In the genomic region with DNA sequence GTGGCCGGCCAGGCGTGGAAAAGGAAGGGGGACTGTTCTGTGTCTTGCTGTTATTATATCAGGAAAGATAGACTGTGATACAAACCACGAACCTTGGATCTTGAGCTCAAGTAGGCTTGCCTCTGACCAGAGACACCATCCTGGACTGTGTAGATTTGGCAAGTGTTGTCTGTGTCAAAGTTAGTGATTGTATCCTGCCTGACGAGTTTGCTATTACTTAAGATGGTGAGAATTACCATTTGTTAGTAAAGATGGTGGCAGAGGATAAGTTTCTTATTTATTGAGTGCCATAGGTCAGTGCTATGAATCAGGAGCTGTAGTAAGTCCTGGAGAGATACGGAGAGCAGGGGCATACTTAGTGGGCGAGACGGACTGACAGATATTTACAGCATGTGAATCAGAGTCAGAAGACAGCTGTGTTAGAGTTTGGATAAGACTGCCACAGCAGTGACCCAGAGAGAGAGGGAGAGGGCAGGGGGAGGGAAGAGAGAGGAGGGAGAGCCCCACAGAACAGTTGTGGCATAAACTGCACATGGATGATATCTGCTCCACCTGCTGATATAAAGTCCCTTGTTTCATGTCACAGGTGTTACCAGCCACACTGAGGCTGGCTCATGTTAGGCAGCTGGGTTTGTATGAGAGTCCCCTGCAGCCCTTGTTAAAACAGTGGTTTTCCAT, we compare ENCODE assay signal across 13 mouse cellular contexts. TPM values are rescaled to one million over a fixed set of nuclear protein-coding genes. Genes with fewer than 3 reads are reported as not detected.
A peak's percentile ranks its signal among the peaks of the same experiment; 100 is the strongest.
DNase-seq lines count a peak whose midpoint lies in the region; ATAC-seq lines count a peak whose summit lies in the region.
"Had no signal": no experiment of that assay in that cellular context is flagged by ENCODE, and none has a peak within 500 bp of the region (broad histone marks: within the 10 kb centered on the region; RNA-seq: fewer than 3 reads in every experiment).

No protein-coding gene starts in this region.

- ATAC-seq in heart, embryonic 11.5 days (replicated peaks; ENCODE audit: insufficient number of reproducible peaks, low FRiP score, low TSS enrichment), result no peak
- ATAC-seq in limb, embryonic 13.5 days (ENCODE audit: low FRiP score, low read depth), result peak; percentile 44
- ATAC-seq in intestine, embryonic 15.5 days, result peak; percentile 69
- peak; percentile 41 for ATAC-seq in stomach, embryonic 16.5 days (ENCODE audit: insufficient read depth, low FRiP score)

- 0 out of 2 replicates have a peak overlapping the region, but pooled peaks have one; percentile 1 for H3K4me2 ChIP-seq in heart, embryonic 11.5 days
- no peak overlapping the region for H3K4me2 ChIP-seq in limb, embryonic 13.5 days (replicated peaks)
- H3K4me2 ChIP-seq in intestine, embryonic 15.5 days (replicated peaks), result peak overlapping the region; percentile 9; the same call in 1 of the 2 replicates
- H3K4me2 ChIP-seq in stomach, embryonic 16.5 days (ENCODE audit: low read depth, low read length), result peak overlapping the region; percentile 5
- H3K4me2 ChIP-seq: hindbrain, embryonic 13.5 days had no signal

- H3K4me1 ChIP-seq in heart, embryonic 11.5 days (ENCODE audit: control insufficient read depth, insufficient read depth, low read length), result peaks cover 54% of the 10 kb centered on the region
- peaks cover 79% of the 10 kb centered on the region for H3K4me1 ChIP-seq in limb, embryonic 13.5 days
- H3K4me1 ChIP-seq in limb, embryonic 10.5 days, result peaks cover 29% of the 10 kb centered on the region
- H3K4me1 ChIP-seq in intestine, embryonic 15.5 days (replicated peaks), result peaks cover 36% of the 10 kb centered on the region
- H3K4me1 ChIP-seq in stomach, embryonic 16.5 days (ENCODE audit: control insufficient read depth, insufficient read depth, low read length), result peaks cover 60% of the 10 kb centered on the region

- H3K36me3 ChIP-seq in heart, embryonic 11.5 days (ENCODE audit: control insufficient read depth, insufficient read depth, low read length), result no peaks in the 10 kb centered on the region
- H3K36me3 ChIP-seq in limb, embryonic 13.5 days, result no peaks in the 10 kb centered on the region
- H3K36me3 ChIP-seq in limb, embryonic 10.5 days, result no peaks in the 10 kb centered on the region
- H3K36me3 ChIP-seq in intestine, embryonic 15.5 days, result no peaks in the 10 kb centered on the region
- no peaks in the 10 kb centered on the region for H3K36me3 ChIP-seq in stomach, embryonic 16.5 days (ENCODE audit: control insufficient read depth, insufficient read depth, low read length)
- H3K36me3 ChIP-seq: hindbrain, embryonic 13.5 days had no signal

- intact Hi-C loops in heart, postnatal 14 days (cut with DNase I), result no loop called here

- H3K9ac ChIP-seq in heart, embryonic 11.5 days (ENCODE audit: low read depth, low read length), result no peak overlapping the region
- no peak overlapping the region for H3K9ac ChIP-seq in limb, embryonic 13.5 days
- no peak overlapping the region for H3K9ac ChIP-seq in intestine, embryonic 15.5 days
- 0 out of 2 replicates have a peak overlapping the region, but pooled peaks have one; percentile 36 for H3K9ac ChIP-seq in stomach, embryonic 16.5 days (ENCODE audit: low read length)
- H3K9ac ChIP-seq: hindbrain, embryonic 13.5 days had no signal

- no peaks in the 10 kb centered on the region for H3K27me3 ChIP-seq in heart, embryonic 11.5 days (ENCODE audit: control insufficient read depth, insufficient read depth, low read length)
- H3K27me3 ChIP-seq in limb, embryonic 13.5 days, result no peaks in the 10 kb centered on the region
- no peaks in the 10 kb centered on the region for H3K27me3 ChIP-seq in limb, embryonic 10.5 days (ENCODE audit: low read depth, poor library complexity, severe bottlenecking)
- H3K27me3 ChIP-seq in intestine, embryonic 15.5 days (replicated peaks), result no peaks in the 10 kb centered on the region
- no peaks in the 10 kb centered on the region for H3K27me3 ChIP-seq in stomach, embryonic 16.5 days (ENCODE audit: control insufficient read depth, insufficient read depth, low read length)
- H3K27me3 ChIP-seq: hindbrain, embryonic 13.5 days had no signal

- no peak overlapping the region for H3K27ac ChIP-seq in heart, embryonic 11.5 days (ENCODE audit: low read depth, low read length)
- H3K27ac ChIP-seq in limb, embryonic 13.5 days, result peak overlapping the region; percentile 33; the same call in 1 of the 2 replicates
- no peak overlapping the region for H3K27ac ChIP-seq in limb, embryonic 10.5 days
- peak overlapping the region; percentile 60 for H3K27ac ChIP-seq in intestine, embryonic 15.5 days
- H3K27ac ChIP-seq in stomach, embryonic 16.5 days (ENCODE audit: low read length), result peak overlapping the region; percentile 87
- H3K27ac ChIP-seq: hindbrain, embryonic 13.5 days; macrophage had no signal

- WGBS in heart, embryonic 11.5 days (ENCODE audit: insufficient replicate concordance), result 26% methylated on average over 7 of the region's 7 CpGs
- 50% methylated on average over 7 of the region's 7 CpGs for WGBS in limb, embryonic 13.5 days
- 63% methylated on average over 7 of the region's 7 CpGs for WGBS in limb, embryonic 10.5 days
- 23% methylated on average over 7 of the region's 7 CpGs for WGBS in intestine, embryonic 15.5 days
- WGBS in stomach, embryonic 16.5 days, result 17% methylated on average over 7 of the region's 7 CpGs

- H3K4me3 ChIP-seq in heart, embryonic 11.5 days (ENCODE audit: low read depth, low read length), result no peak overlapping the region
- H3K4me3 ChIP-seq in limb, embryonic 13.5 days, result no peak overlapping the region
- H3K4me3 ChIP-seq in limb, embryonic 10.5 days, result no peak overlapping the region
- H3K4me3 ChIP-seq in intestine, embryonic 15.5 days (replicated peaks), result no peak overlapping the region
- peak overlapping the region; percentile 13; the same call in 1 of the 2 replicates for H3K4me3 ChIP-seq in stomach, embryonic 16.5 days (replicated peaks; ENCODE audit: low read length)
- H3K4me3 ChIP-seq: hindbrain, embryonic 13.5 days had no signal

- H3K9me3 ChIP-seq in heart, embryonic 11.5 days (replicated peaks; ENCODE audit: control insufficient read depth, low read length), result no peaks in the 10 kb centered on the region
- H3K9me3 ChIP-seq in limb, embryonic 13.5 days, result no peaks in the 10 kb centered on the region
- H3K9me3 ChIP-seq in limb, embryonic 10.5 days (replicated peaks), result no peaks in the 10 kb centered on the region
- no peaks in the 10 kb centered on the region for H3K9me3 ChIP-seq in intestine, embryonic 15.5 days
- no peaks in the 10 kb centered on the region for H3K9me3 ChIP-seq in stomach, embryonic 16.5 days (replicated peaks; ENCODE audit: control insufficient read depth, low read length)
- H3K9me3 ChIP-seq: hindbrain, embryonic 13.5 days had no signal

- DNase-seq in heart, postnatal 14 days, result no peak
- DNase-seq in limb, embryonic 10.5 days (ENCODE audit: low spot score), result no peak
- no peak for DNase-seq in frontal cortex, postnatal 36 days (ENCODE audit: low spot score in 2 of 2)
- DNase-seq: adrenal gland, adult 2 months; cerebellum, postnatal 25 days; kidney, postnatal 14 days; left cerebral cortex, postnatal 4 days had no signal

RNA-seq across cellular contexts. Expression of a gene that starts 12.9 kb away (rescaled TPM):
- polyA plus RNA-seq in heart, embryonic 11.5 days (2014; fragmentation: Nextera tagmentation; extraction: Ambion mirVana), result 39.1 and 40.1 TPM in 2 replicates
- total RNA-seq in heart, postnatal 14 days (2021), result 10 to 100 TPM; 12.6 to 14.6 TPM
- 55.1 and 56.0 TPM in 2 replicates for polyA plus RNA-seq in limb, embryonic 13.5 days (2015; fragmentation: Nextera tagmentation; extraction: Ambion mirVana)
- polyA plus RNA-seq in limb, embryonic 10.5 days (2016; fragmentation: Nextera tagmentation; extraction: Ambion mirVana), result 42.5 and 49.6 TPM in 2 replicates
- polyA plus RNA-seq in intestine, embryonic 15.5 days (2015; fragmentation: Nextera tagmentation; extraction: Ambion mirVana), result 22.2 and 26.1 TPM in 2 replicates
- 47.3 and 51.8 TPM in 2 replicates for polyA plus RNA-seq in stomach, embryonic 16.5 days (2015; fragmentation: Nextera tagmentation; extraction: Ambion mirVana)
- polyA plus RNA-seq: macrophage had no signal

Comparison
In these comparisons a context has a peak if more than half of its experiments do, and no peak if none do; other contexts are left out.
1. H3K27ac ChIP-seq: peak in limb, embryonic 13.5 days (single experiment), intestine, embryonic 15.5 days (single experiment) and stomach, embryonic 16.5 days (single experiment); none in heart, embryonic 11.5 days (single experiment) and limb, embryonic 10.5 days (single experiment).